Mouse (Mus musculus) erythroblast, embryonic 14.5 days (primary cell): ENCODE measurements around the gene Pde5a. TPM values are rescaled to one million over a fixed set of nuclear protein-coding genes. Genes with fewer than 3 reads are reported as not detected.

Experiments used
- H3K27me3 ChIP-seq: 2 replicates; pipeline ENCODE4 v1.6.1; 2012; ENCODE audit warnings: inconsistent platforms; ENCODE audit not compliant: control insufficient read depth
- H3K36me3 ChIP-seq: 2 replicates; pipeline ENCODE4 v1.6.1; 2012; ENCODE audit warnings: mild to moderate bottlenecking, inconsistent platforms; ENCODE audit not compliant: control insufficient read depth
- H3K4me1 ChIP-seq: 2 replicates; pipeline ENCODE4 v1.6.1; 2012; ENCODE audit warnings: inconsistent platforms; ENCODE audit not compliant: control insufficient read depth
- H3K4me3 ChIP-seq: replicated peaks from 2 replicates; pipeline ENCODE3; 2012; ENCODE audit warnings: moderate library complexity, mild to moderate bottlenecking, inconsistent platforms
- H3K9me3 ChIP-seq: 2 replicates; pipeline ENCODE4 v1.6.1; 2012; ENCODE audit warnings: low read length, inconsistent platforms, mixed read lengths; ENCODE audit not compliant: control insufficient read depth
- GATA1 ChIP-seq: IDR thresholded peaks from 2 replicates; pipeline ENCODE4 v1.6.1; 2012; ENCODE audit warnings: low read length, inconsistent platforms, mixed read lengths
- TAL1 ChIP-seq: IDR thresholded peaks from 3 replicates; pipeline ENCODE4 v1.6.1; 2012; ENCODE audit warnings: low read length, inconsistent platforms, mixed read lengths
- polyA plus RNA-seq: library from polyadenylated mRNA; stranded (reverse); fragments of >175 nt; gene quantifications from 2 replicates; pipeline ENCODE4 v1.2.3, GENCODE M21; 2012

The Pde5a gene
- polyA plus RNA-seq, 1 experiment: not detected

DNA sequence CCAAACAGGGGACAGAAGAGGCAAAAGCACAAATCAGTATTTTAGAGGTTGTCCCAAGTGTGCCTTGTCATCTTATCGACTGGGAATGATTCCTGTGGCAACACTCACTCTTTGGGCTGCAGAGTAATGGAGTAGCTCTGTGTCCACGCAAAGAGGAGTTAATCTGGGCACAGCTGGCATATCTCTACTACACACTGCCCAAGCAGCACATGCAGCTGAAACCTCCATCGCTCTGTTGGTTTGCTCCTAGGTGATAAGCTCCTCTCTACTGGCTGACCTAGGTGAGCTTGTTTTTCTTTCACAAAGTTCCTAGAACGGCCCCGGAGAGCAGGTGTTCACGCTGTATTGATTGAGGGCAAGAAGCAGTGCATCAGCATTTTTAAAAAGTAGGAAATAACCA, 60.8 kb downstream of the Pde5a start:
- H3K36me3 ChIP-seq: no peaks in the 10 kb centered on the region
- no peaks in the 10 kb centered on the region for H3K27me3 ChIP-seq
- H3K4me3 ChIP-seq: no peak overlapping the region
- no peak for TF ChIP-seq GATA1
- H3K4me1 ChIP-seq: no peaks in the 10 kb centered on the region
- no peaks in the 10 kb centered on the region for H3K9me3 ChIP-seq

DNA sequence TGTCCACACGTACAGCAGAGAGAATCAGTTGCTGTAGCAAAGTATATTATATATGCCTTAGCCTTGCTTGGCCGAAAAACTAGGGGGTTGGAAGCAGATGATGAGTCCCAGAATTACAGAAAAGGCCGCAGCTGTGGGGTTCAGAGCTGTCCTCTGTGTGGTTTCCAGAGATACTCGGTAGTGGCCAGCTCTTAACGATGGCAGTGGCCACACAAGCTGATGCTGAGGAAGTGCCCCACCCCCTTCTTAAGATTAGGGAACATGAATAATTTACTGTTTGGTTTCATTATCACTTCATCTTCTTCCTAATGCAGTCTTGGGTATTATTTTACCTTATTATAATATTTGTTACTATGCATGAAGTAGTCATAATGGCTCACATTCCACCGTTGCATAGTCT, 71.3 kb downstream of the Pde5a start:
- TF ChIP-seq TAL1: no peak
- no peak for TF ChIP-seq GATA1
- Histone ChIP-seq H3K27me3 (no peaks in the 10 kb centered on the region), H3K36me3 (no peaks in the 10 kb centered on the region)

GRCm38 (mm10) chr3:122800553-122801435, 72.0 kb downstream of the Pde5a start:
- no peaks in the 10 kb centered on the region for H3K36me3 ChIP-seq
- TF ChIP-seq GATA1 (no peak), TAL1 (no peak)
- no peak overlapping the region for H3K4me3 ChIP-seq
- no peaks in the 10 kb centered on the region for H3K4me1 ChIP-seq
- no peaks in the 10 kb centered on the region for H3K27me3 ChIP-seq
- H3K9me3 ChIP-seq: no peaks in the 10 kb centered on the region

More for the DNA sequence above, 71.3 kb downstream of the Pde5a start:
- no peaks in the 10 kb centered on the region for H3K9me3 ChIP-seq
- H3K4me1 ChIP-seq: no peaks in the 10 kb centered on the region
- no peak overlapping the region for H3K4me3 ChIP-seq

DNA sequence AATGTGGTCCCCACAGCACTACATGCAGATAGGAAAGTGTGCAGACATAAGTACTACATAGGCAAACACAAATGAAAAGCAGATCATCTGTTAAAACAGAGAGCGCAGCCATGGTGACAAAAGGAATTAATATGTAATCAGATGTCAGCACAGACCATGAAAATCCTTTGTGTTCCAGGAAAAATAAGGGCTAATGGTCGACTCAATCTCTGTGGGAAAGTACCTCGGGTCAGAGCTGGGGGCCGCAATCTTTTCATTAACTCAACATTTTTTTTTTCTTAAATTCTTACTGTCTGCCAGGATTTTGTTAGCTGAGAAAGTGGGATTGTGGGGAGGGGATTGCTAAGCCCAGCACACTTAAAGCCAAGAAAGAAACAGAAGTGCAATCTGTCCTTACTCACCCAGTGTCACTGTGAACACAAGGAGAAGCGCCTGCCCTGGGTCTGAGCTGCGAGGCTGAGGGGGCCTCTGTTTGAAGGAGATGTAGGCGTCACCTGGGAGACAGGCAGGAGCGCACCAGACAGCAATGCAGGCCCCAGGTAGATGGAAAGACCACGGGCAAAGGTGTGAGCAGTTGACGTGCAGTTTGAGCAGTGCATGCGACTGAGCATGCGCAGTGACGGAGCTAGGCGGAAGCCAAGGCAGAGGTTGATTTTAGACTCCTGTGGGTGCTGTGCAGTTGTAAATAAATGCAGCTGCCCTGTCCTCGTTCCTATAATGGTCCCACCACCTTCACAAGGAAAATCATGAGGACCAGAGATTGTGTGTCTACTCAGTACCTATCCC, 72.9 kb downstream of the Pde5a start:
- Histone ChIP-seq H3K27me3 (no peaks in the 10 kb centered on the region), H3K4me1 (no peaks in the 10 kb centered on the region), H3K9me3 (no peaks in the 10 kb centered on the region), H3K36me3 (no peaks in the 10 kb centered on the region), H3K4me3 (no peak overlapping the region)
- TF ChIP-seq GATA1 (no peak), TAL1 (no peak)

DNA sequence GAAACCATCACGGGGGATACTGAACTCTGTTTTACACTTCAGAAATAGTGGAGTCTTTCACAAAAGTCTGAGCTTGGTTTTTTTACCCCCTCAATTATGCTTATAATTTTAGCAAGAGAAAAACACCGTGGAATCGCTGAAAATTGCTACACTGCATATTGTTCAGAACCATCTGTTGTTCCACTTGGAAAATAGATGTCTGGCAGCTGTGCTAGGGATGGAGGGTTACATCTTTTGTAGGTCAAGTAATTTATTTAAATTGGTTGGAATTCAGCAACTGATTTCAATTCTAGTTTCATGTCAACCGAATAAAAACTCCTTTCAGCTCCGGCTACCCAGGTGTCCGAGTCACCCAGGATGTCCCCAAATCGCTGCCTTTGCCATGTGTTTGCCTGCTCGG, 78.6 kb downstream of the Pde5a start:
- no peaks in the 10 kb centered on the region for H3K4me1 ChIP-seq
- no peaks in the 10 kb centered on the region for H3K36me3 ChIP-seq
- no peak overlapping the region for H3K4me3 ChIP-seq
- H3K9me3 ChIP-seq: no peaks in the 10 kb centered on the region
- TF ChIP-seq TAL1 (no peak), GATA1 (no peak)
- H3K27me3 ChIP-seq: no peaks in the 10 kb centered on the region

DNA sequence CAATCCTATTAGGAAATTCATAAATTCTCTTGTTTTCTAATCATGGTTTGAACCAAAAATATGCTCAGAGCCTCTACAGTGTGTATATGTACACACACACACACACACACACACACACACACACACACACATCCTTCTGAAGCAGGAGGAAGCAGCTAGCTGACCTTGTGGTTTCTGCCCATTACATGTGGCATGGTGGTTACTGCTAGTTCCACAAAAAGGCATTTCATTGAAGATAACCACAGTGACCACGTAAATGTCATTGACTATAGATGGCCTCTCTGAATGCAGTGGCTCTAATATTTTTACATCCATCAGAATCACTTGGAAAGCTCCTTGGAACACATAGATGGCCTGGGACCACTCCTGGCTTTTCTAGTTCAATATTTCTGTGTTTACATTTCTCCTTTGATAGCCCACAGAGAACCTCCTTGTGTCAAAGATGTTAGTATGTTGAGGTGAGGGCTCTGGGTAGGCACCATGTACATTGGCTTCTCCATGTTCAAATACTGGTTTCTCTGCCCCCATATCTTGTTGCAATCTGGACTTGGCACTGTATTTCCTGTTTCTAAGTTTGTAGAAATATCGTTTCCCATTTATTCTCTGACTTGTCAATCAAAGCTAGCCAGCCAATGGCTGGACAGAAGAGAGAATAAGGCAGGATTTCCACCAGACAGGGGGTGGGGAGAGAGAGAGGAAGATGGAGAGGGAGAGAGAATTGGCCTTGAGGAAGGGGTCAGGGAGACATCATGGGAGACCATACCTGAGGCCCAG, 81.5 kb downstream of the Pde5a start:
- H3K4me1 ChIP-seq: no peaks in the 10 kb centered on the region
- TF ChIP-seq TAL1: no peak
- TF ChIP-seq GATA1: no peak
- no peaks in the 10 kb centered on the region for H3K36me3 ChIP-seq
- no peaks in the 10 kb centered on the region for H3K9me3 ChIP-seq
- no peaks in the 10 kb centered on the region for H3K27me3 ChIP-seq
- no peak overlapping the region for H3K4me3 ChIP-seq

GRCm38 (mm10) chr3:122810986-122811385, 82.2 kb downstream of the Pde5a start:
- H3K27me3 ChIP-seq: no peaks in the 10 kb centered on the region

DNA sequence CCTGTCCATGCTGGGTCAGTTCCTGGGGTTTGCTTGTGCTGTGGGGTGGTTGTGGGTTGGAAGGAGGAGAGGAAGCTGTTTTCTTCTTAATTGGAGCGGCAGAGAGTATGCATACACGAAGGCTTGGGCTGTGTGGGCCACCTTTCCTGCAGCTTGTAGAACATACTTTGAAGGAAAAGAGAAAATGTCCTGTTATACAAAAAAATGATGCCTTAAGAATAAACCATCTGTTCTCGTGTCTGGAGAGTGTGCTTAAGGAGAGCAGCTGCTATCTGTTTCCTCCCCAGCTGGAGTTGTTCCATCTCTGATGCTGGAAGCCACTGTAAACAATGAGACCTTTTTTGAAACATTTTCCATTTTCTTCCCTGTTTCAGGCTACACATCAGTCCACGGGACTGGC, 85.8 kb downstream of the Pde5a start:
- no peaks in the 10 kb centered on the region for H3K9me3 ChIP-seq
- no peaks in the 10 kb centered on the region for H3K27me3 ChIP-seq
- no peak for TF ChIP-seq GATA1
- TF ChIP-seq TAL1: no peak
- H3K4me1 ChIP-seq: no peaks in the 10 kb centered on the region
- no peaks in the 10 kb centered on the region for H3K36me3 ChIP-seq
- no peak overlapping the region for H3K4me3 ChIP-seq

More at GRCm38 (mm10) chr3:122810986-122811385, 82.2 kb downstream of the Pde5a start:
- TF ChIP-seq TAL1 (no peak), GATA1 (no peak)
- no peaks in the 10 kb centered on the region for H3K4me1 ChIP-seq
- H3K4me3 ChIP-seq: no peak overlapping the region
- no peaks in the 10 kb centered on the region for H3K36me3 ChIP-seq
- H3K9me3 ChIP-seq: no peaks in the 10 kb centered on the region

DNA sequence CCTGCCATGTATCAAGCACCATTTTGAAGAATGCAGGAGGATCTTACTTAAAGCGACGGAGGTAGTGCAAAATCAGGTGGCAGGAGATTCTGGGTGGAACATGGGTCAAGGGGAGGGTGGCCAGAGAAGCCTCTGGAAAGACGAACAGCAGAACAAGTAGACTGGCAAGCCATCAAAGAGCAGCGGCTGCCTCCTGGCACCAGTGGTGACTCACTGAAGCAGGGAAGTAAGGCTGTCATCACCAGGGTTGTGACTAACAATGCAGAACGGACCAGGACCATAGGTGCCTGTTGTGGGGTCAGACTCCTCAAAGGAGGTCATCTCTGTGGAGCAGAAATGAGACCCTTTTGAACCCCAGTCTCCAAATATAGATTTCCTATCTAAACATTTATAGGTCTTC, 89.5 kb downstream of the Pde5a start:
- no peak for TF ChIP-seq GATA1
- no peak for TF ChIP-seq TAL1
- H3K4me3 ChIP-seq: no peak overlapping the region
- H3K36me3 ChIP-seq: no peaks in the 10 kb centered on the region
- H3K4me1 ChIP-seq: no peaks in the 10 kb centered on the region
- no peaks in the 10 kb centered on the region for H3K9me3 ChIP-seq
- H3K27me3 ChIP-seq: no peaks in the 10 kb centered on the region
